Mouse (Mus musculus): Measurements from ENCODE around the gene Gpatch1. TPM values are rescaled to one million over a fixed set of nuclear protein-coding genes. Genes with fewer than 3 reads are reported as not detected.
"Not testable (repeated sequence)": the region's sequence is repeated elsewhere in the genome, so short reads cannot be mapped to it uniquely, and the experiment has no call there.

Gene Gpatch1
- total RNA-seq, 2 experiments from 2014 or later = 14.9 to 17.5 TPM

DNA sequence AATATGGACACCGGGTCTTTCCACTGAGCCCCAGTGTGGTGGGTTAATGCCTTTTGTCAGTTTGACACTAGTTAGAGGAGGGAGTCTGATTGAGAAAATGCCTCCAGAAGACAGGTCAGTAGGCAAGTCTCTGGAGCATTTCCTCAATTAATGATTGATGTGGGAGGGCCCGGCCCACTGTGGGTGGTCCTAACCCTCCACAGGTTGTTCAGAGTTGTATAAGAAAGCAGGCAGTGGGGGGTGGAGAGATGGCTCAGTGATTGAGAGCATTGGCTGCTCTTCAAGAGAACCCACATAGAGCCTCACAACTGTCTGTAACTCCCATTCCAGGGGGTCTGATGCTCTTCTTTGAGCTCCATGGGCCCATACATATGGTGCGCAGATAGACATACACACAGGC, 13.3 kb upstream of the Gpatch1 start:
- DNase-seq = no peak

DNA sequence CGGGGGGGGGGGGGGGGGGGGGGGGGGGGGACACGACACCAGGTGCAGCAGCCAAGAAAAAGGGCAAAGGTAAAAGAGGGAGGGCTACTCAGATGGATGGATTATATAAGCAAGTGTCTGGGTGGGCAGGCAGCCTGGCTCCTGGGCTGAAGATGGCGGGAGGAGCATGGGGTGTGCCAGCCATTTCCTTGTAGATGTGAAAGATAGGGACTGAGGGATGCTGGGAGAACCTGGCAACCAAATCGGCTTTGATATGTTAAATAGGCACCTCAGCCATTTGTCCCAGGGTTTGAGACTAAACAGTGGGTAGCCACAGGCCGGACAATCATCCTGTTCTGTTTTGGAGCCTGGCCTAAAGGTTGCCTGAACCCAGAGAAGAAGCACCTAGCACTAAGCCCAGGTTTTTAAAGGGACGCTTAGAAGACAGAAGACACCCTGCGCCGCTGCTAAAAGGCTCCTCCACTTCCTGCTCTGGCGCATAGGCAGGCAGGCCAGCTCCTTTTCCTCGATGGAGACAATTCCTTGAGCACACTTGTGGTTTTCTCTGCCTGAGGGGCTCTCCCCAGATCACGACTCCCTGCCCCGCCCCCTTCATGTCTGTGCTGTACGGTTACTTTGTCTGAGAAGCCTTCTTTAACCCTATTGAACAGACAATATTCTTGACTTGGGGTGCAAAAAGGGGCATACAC, 4.6 kb upstream of the Gpatch1 start:
- no peak for DNase-seq

DNA sequence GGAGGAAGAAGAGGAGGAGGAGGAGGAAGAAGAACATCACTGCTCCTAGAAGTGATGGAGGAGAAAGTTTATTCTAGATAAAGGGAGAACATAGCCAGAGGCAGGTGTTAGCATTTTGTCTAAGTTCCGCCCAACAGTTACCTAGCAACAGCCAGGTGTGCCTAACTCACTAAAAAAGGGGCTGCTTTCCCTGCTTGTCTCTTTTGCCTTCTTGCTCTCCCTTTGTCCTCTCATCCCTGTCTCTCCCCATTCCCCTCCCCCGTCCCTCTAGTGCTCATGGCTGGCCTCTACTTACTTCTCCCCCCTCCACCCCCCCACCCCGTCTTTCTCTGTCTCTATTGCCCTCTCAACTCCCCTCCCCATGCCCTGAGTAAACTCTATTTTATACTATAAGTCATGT, 3.9 kb upstream of the Gpatch1 start:
- DNase-seq = no peak

DNA sequence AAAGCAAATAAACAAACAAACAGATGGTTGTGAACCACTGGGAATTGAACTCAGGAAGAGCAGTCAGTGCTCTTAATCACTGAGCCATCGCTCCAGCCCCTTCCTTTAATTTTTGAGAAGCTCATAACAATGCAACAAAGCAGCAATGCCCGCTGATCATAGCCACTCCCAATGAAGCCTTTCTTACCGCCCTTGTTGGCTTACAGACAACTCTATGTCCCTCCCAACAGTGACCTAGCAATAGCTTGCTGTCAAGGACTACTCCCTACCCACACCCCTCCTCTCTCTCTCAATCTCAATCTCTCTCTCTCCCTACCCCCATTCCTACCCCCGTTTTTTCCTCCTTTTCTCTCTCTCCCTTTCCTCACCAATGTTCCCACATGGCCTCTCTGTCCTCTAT, 1.5 kb upstream of the Gpatch1 start:
- DNase-seq = peak; percentile 40 to 50

DNA sequence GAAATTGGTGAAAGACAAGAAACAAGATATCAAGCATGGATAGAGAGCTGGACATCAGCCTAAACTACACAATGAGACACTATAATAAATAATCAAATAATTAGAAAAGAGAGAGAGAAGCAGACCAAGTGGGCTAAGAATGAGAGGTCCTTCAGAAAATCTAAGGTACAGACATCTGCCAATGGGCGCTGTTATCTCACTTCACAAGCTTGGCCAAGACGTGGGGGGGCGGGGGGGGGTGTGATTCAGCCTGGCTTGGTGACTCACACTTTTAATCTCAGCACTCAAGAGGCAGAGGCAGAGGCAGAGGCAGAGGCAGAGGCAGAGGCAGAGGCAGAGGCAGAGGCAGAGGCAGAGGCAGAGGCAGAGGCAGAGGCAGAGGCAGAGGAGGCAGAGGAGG, 981 bp upstream of the Gpatch1 start:
- not testable (repeated sequence) for DNase-seq

DNA sequence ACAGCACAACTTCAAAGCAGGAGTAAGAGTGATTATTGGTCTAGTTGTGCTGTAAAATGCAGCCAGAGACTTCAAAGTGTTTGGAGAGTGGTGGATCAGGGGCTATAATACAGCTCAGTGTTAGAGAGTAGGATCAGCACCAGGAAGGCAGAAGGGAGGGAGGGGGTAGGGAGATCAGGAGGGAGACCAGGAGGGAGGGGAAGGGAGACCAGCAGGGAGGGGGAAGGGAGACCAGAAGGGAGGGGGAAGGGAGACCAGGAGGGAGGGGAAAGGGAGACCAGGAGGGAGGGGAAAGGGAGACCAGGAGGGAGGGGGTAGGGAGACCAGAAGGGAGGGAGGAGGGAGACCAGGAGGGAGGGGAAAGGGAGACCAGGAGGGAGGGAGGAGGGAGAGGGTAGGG, 4.1 kb downstream of the Gpatch1 start:
- no peak for DNase-seq

DNA sequence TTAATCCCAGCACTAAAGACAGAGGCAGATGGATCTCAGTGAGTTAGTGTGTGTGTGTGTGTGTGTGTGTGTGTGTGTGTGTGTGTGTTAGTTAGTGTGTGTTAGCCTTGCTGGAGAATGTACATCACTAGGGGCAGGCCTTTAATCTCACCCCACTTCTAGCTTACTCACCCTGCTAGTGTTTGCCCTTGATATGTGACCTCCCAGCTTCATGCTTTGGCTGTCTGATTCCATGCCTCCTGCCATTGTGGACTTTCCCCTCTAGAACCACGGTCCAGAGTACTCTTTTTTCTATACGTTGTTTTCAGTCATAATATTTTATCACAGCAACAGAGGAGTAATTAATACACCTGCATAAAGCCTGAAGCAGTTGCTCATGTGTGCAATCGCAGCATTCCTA, 7.0 kb downstream of the Gpatch1 start:
- DNase-seq = no peak

DNA sequence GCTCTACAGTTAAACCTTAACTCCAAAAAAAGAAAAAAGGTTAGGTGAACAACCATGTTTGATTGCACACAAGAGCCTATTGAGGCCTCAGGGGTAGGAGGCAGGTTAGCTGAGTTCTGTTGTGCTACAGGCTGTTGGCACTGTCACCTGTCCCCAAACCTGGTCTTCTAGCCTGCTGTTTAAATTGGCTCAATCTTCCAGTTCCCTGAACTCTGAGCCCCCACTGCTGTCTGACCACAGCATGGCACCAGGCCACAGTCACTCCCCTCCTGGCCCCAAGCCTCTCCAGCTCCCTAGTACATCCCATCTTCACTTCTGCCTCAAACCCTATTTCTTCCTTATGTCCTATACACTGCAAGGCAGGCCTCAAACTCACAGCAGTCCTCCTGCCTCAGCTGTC, 17.4 kb downstream of the Gpatch1 start:
- no peak for DNase-seq

DNA sequence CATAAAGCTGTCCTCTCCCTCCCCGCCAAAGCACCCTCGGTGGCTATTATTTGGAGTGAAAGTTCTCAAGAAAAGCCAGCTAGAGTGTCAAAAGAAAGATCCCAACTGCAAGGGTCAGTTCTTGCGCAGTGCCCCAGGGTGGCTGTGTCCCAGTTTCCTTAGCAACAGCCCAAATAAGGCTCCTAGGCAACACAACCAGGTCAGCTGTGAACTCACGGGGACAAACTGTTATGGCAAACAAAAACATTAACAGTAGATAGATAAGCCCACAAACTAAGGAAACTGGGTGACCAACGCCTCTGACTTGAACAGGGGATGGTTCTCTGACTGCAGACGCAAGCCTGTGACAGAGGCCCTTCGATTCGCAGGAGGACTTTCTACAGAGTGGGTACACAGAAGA, 18.6 kb downstream of the Gpatch1 start:
- no peak for DNase-seq

DNA sequence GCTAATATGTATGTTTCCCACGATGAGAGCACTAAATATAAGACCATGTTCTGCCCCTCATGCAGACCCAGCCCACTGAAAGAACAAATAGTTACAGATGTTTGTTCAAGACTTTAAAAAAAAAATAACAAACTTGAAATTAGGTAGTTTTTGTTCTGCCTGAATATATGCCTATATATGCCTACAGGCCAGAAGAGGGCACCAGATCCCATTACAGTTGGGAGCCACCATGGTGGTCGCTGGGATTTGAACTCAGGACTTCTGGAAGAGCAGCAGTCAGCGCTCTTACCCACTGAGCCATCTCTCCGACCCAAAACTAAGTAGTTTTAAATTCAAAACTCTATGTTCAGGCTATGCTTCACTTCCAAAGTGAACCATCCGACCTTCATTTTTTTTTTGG, 20.4 kb downstream of the Gpatch1 start:
- DNase-seq = no peak

DNA sequence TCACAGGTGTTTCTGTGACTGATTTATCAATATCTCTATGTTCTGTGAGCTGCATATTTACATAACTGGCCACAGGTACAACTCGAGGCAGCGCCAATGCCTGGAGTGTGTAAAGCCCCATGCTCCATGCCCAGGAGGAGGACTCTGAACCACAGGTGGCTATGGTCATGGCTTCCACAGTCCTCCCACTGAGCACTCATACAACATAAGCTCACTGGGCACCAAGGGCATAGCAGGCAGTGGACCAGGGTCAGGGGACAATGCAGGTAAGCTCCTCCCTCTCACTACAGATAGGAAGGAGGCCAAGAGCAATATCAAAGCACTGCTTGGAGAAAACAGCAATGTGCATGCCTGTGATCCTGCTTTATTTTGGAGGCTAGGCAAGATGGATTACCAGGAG, 22.6 kb downstream of the Gpatch1 start:
- no peak for DNase-seq

DNA sequence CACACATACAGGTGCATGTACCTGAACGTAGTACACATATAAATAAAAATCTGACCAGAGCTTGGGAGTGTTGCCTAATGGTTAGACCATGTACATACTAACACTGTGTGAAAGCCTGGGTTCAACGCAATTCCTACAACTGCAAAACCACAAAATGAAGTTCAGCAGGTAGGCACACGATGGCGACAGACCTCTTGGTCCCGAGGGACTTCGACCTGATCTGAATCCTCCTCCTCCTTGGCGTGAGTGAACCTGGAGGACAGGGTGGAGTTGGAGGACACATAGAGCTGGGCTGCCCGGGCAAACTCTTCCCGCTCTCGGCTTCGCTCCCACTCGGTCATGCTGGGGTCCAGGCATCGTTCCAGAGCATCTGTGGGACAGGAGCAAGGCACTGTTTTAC, 24.8 kb downstream of the Gpatch1 start:
- DNase-seq = no peak

DNA sequence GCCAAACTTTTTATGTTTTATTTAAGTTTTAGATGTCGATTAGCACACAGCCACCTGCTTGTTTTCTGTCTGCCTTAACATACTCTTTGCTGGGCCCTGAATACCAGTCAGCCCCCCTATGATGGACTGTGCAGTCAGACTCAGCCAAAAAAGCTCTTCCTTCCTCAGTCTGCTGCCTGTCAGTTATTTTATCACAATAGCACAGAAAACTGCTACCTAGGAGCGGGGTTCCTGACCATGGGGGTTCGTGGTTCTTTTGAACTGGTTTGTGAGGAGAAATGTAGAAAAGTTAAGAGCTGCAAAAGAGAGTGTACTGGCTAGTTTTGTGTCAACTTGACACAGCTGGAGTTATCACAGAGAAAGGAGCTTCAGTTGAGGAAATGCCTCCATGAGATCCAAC, 39.3 kb downstream of the Gpatch1 start:
- DNase-seq = no peak

DNA sequence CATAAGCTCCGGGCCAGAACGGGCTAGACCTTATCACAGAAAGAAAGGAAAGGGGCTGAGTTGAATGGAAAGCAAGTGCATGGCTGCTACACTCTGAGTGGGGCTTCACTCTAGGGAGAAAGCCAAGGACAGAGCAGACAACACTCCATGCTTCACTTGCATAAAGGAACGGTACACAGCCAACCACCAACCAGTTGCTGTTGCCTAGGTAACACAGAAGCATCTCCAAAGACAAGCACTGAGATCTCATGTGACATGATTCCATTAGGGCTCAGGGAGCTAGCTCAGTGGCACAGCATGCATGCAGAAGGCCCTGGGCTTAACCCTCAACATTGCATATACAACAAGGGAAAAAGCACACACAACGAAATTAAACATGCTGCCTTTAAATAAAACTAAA, 40.8 kb downstream of the Gpatch1 start:
- DNase-seq = no peak

DNA sequence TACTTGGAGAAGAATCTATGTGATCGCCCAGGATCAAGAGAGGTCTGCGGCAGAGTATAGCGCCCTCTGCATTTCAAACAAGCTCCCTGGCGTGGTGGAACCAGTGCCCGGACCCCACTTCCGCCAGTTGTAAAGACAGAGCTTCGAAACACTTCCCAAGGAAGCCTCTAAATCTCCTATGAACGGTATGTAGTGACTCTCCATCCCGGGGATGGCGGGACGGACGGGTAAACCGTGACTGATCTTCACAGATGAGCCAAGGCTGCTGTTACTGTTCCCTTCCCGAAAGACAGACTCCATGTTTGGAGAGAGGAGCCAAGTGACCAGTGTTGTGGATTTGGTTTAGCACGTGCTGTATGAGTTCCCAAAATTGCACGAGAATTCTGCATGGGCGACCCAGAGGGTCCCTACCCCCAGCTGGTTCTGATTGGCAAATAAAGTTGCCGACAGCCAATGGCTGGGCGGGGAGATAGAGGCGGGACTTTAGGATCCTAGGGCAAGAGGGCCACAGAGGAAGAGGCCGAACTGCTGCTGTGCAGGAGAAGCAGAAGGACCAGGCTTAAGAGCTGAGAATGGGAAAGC, 48.7 kb downstream of the Gpatch1 start:
- peak; percentile 61 to 63 for DNase-seq

DNA sequence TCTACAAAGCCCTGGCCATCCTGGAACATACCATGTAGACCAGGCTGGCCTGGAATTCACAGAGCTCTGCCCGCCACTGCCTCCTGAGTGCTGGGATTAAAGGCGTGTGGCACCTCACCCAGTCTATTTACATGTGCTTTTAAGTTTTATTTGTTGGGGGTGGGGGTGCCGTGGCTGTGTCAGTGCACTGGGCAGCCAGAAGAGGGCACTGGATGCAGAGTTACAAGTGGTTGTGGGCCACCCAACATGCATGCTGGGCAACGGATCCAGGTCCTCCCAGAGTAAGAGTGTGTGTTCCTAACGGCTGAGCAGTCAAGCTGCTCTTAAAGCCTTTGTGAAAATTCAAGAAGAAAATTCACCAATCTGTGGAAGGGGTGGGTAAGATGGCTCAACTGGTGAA, 50.4 kb downstream of the Gpatch1 start:
- DNase-seq = no peak

DNA sequence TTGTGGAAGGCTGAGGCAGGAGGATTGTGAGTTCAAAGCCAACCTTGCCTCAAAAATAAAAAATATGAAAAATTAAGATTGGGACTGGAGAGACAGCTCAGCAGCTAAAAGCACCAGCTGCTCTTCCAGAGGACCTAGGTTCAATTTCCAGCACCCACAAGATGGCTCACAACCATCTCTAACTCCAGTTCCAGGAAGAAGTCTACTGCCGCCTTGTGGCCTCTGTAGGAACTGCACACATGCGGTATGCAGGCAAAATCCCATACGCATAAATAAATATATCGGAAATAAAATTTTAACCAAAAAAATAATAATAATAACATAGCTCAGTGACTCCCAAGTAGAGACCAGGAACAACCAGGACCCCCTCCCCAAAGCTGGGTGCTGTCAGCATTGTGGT, 51.6 kb downstream of the Gpatch1 start:
- DNase-seq = no peak

DNA sequence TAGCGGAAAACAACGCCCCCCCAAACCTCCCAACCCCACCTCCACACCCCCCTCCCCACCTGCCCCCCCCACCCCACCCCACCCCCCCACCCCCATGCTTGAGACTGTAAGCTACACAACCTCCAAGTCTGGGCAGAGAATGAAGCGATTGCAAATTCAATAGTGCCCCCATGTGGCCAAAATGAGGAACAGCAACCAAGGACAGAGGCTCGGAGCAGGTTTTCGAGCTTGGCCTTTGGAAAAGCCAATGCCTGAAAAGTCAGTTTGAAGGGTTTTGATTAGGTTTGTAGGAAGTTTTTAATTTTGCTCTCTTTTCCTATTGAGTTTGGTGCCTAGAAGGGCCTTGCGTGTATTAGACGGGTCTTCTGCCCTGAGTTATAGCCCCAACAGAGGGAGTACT, 53.5 kb downstream of the Gpatch1 start:
- peak; percentile 54 to 61 for DNase-seq

DNA sequence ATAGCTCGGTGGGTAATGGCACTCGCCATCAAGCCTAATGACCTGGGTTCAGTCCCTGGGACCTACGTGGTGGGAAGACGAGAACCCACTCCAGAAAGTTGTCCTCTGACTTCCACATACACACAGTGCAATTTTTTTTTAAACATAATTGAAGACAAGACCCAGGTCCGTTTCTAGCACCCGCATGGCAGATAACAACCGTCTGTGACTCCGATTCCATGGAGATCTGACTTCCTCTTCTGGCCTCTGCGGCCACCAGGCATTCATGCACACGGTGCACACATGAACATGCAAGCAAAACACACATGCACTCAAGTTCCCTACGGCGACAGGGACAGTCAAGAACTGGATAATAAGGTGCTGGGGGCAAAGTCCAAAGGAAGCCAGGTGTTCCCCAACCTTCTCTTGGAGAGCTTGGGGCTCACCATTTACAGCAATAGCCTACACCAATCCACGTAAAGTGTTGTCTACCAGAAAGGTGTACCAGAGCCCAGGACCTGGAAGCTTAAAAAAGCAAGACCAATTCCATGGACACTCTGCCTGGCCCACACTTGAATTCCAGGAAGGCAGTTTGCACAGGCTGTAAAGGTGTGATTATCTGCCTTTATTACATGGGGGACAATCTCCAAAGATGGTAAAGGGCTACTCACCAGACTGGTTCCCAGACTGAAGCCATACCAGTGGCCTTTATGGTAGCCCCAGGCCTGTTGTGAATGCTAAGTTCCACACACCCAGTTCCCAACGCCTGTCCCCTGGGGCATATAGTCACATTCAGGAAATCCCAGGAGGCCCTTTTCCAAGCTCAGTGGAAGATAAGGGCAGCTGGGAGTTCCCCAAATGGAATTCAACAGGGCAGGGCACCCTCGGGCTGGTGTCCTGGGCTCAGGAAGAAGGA, 54.4 kb downstream of the Gpatch1 start:
- DNase-seq = no peak

DNA sequence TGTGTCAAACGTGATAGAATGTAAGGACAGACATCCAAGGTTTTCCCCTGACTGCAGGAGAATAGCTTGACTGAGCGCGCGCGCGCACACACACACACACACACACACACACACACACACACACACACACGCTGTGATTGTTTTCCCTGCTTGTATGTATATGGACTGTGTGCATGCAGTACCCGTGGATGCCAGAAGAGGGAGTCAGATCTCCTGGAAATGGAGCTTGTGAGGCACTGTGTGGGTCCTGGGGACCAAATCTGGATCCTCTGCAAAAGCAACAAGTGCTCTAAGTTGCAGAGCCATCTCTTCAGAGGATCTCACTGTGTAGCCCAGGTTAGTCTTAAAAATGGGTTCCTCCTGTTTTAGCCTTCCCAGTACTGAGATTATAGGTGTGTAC, 58.9 kb downstream of the Gpatch1 start:
- no peak for DNase-seq

DNA sequence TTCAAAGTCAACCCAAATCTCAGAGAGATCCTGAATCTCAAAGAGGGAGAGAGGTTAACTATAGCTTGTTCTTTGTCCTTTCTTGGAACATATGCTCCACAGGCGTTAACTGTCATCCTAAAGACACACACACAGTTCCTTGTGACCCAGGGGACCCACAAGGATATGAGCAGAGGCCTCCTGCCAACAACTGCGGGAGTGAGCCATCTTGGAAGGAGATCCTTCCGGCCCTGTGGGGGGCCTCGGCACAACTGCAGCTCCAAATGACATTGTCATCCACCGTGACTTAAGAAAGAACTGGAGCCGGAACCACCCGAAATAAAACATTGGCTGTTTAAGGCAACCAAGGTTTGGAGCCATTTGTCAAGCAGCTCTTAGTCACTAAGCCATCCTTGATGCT, 59.9 kb downstream of the Gpatch1 start:
- peak in 1 of 2 experiments; percentile 14 for DNase-seq

DNA sequence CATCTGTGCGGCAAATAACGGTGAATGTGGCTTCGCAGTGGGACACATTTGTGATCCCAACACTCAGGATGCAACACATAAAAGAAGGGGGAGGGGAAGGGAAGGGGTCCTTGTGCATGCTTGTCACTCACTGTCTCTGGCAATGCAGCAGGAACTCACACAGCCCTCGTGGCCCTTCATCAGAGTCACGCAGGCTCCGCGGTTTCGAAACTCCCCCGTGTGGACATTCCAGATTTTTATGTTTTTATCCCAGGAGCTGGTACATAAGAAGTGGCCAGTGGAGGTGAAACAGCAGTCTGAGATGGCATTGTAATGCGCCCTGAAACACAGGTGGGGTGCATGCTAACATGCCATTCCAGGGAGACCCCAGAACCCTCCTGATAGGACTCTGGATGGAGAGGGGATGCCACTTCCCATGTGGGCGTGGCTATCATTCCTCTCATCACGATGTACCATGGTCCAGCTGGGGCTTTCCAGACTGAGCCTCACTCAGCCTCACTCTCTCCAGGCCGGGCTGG, 66.1 kb downstream of the Gpatch1 start:
- DNase-seq = peak; percentile 39 to 61

DNA sequence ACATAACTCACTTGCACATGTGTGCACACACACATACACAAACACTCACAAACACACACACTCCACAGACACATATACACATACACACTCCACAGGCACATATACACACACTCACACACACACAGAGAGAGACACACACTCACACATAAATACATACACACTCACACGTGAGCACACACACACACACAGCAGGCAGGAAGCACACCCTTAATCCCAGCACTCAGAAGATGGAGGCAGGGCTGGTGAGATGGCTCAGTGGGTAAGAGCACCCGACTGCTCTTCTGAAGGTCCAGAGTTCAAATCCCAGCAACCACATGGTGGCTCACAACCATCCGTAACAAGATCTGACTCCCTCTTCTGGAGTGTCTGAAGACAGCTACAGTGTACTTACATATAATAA, 80.3 kb downstream of the Gpatch1 start:
- not testable (repeated sequence) for DNase-seq
